Mouse (Mus musculus) myocyte (in vitro differentiated cells): Measurements from ENCODE around the gene Onecut1. TPM values are rescaled to one million over a fixed set of nuclear protein-coding genes. Genes with fewer than 3 reads are reported as not detected.

Experiments
- H3K27me3 ChIP-seq: one replicate; pipeline ENCODE4 v1.6.1; 2011; ENCODE audit not compliant: control insufficient read depth, insufficient read depth, insufficient read length
- H3K36me3 ChIP-seq: one replicate; pipeline ENCODE4 v1.6.1; 2011; ENCODE audit not compliant: control insufficient read depth, insufficient read depth
- H3K4me2 ChIP-seq: one replicate; pipeline ENCODE4 v1.6.1; 2011; ENCODE audit warnings: low read depth, control low read depth
- H3K4me3 ChIP-seq: one replicate; pipeline ENCODE4 v1.5.1; 2011; ENCODE audit warnings: mild to moderate bottlenecking, control low read depth, moderate library complexity
- H3K79me2 ChIP-seq: one replicate; pipeline ENCODE4 v1.6.1; 2011; ENCODE audit not compliant: control insufficient read depth, insufficient read depth
- H3ac ChIP-seq: one replicate; pipeline ENCODE4 v1.6.1; 2011; ENCODE audit not compliant: control insufficient read depth, insufficient read length
- CEBPB ChIP-seq: IDR thresholded peaks from 2 replicates; pipeline ENCODE4 v1.6.1; 2011; ENCODE audit warnings: mild to moderate bottlenecking, moderate library complexity; ENCODE audit not compliant: poor library complexity, insufficient read depth, severe bottlenecking
- E2F4 ChIP-seq: IDR thresholded peaks from one replicate; pipeline ENCODE4 v1.6.1; 2011; ENCODE audit warnings: mild to moderate bottlenecking, control low read depth, moderate library complexity; ENCODE audit not compliant: insufficient read depth
- MAX ChIP-seq: IDR thresholded peaks from one replicate; pipeline ENCODE4 v1.6.1; 2011; ENCODE audit warnings: low read depth, mild to moderate bottlenecking, control low read depth
- MYOD1 ChIP-seq, 3 experiments: IDR thresholded peaks; one replicate each; pipeline ENCODE4 v1.6.1; 2011; ENCODE audit warnings: control low read depth in 2 of 3, low read depth in 2 of 3, mild to moderate bottlenecking in 2 of 3, moderate library complexity in 1 of 3; ENCODE audit not compliant: insufficient read length in 2 of 3, control insufficient read depth in 1 of 3
- MYOG ChIP-seq, 3 experiments: IDR thresholded peaks; one replicate each; pipeline ENCODE4 v1.6.1; 2011; ENCODE audit warnings: control low read depth in 2 of 3, low read depth in 2 of 3, mild to moderate bottlenecking in 2 of 3; ENCODE audit not compliant: insufficient read length in 2 of 3, control insufficient read depth in 1 of 3, insufficient read depth in 1 of 3
- POLR2A ChIP-seq: IDR thresholded peaks from one replicate; pipeline ENCODE4 v1.6.1; 2011; ENCODE audit warnings: low read depth, mild to moderate bottlenecking, control low read depth, moderate library complexity; ENCODE audit not compliant: insufficient read length
- POLR2AphosphoS2 ChIP-seq: IDR thresholded peaks from one replicate; pipeline ENCODE4 v1.6.1; 2011; ENCODE audit warnings: low read depth, control low read depth; ENCODE audit not compliant: insufficient read length
- REST ChIP-seq: IDR thresholded peaks from one replicate; pipeline ENCODE4 v1.6.1; 2011; ENCODE audit warnings: mild to moderate bottlenecking, control low read depth, moderate library complexity; ENCODE audit not compliant: insufficient read depth, insufficient read length
- SRF ChIP-seq: IDR thresholded peaks from one replicate; pipeline ENCODE4 v1.6.1; 2011; ENCODE audit warnings: low read depth; ENCODE audit not compliant: control insufficient read depth, insufficient read length
- TCF12 ChIP-seq: IDR thresholded peaks from one replicate; pipeline ENCODE4 v1.6.1; 2011; ENCODE audit warnings: mild to moderate bottlenecking, control low read depth; ENCODE audit not compliant: poor library complexity, insufficient read depth, severe bottlenecking
- TCF3 ChIP-seq: IDR thresholded peaks from one replicate; pipeline ENCODE4 v1.6.1; 2011; ENCODE audit warnings: low read depth, control low read depth; ENCODE audit not compliant: insufficient read length
- USF1 ChIP-seq: IDR thresholded peaks from one replicate; pipeline ENCODE4 v1.6.1; 2011; ENCODE audit warnings: low read depth, mild to moderate bottlenecking, control low read depth, moderate library complexity
- polyA plus RNA-seq: library from polyadenylated mRNA; unstranded; fragments of >200 nt; fragmentation: generic; extraction: Trizol; gene quantifications from one replicate; pipeline ENCODE4 v1.2.1, GENCODE M21; 2012; ENCODE audit warnings: missing spikeins

Gene Onecut1
- polyA plus RNA-seq, 1 experiment: not detected

GRCm38 (mm10) chr9:74853191-74854072 is 8.3 kb upstream of the Onecut1 start:
- H3K27me3 ChIP-seq: peaks cover 72% of the 10 kb centered on the region
- H3K36me3 ChIP-seq: no peaks in the 10 kb centered on the region
- H3K4me2 ChIP-seq: no peak overlapping the region
- no peaks in the 10 kb centered on the region for H3K79me2 ChIP-seq
- TF ChIP-seq REST: no peak
- no peak for TF ChIP-seq MYOG (IDR thresholded peaks at IDR 0.05; ENCODE audit: control insufficient read depth in 1 of 3, insufficient read depth in 1 of 3, insufficient read length in 2 of 3, low read depth in 2 of 3)
- no peak for TF ChIP-seq POLR2A
- no peak for TF ChIP-seq USF1
- TF ChIP-seq POLR2AphosphoS2: no peak
- TF ChIP-seq E2F4: no peak
- no peak for TF ChIP-seq TCF3
- no peak for TF ChIP-seq CEBPB
- TF ChIP-seq MYOD1 (IDR thresholded peaks at IDR 0.05; ENCODE audit: control insufficient read depth in 1 of 3, insufficient read length in 2 of 3, low read depth in 2 of 3): no peak
- no peak for TF ChIP-seq SRF
- TF ChIP-seq MAX: no peak
- no peak for TF ChIP-seq TCF12
- H3ac ChIP-seq: no peak overlapping the region
- H3K4me3 ChIP-seq: no peak overlapping the region

- peaks cover 66% of the 10 kb centered on the region for H3K27me3 ChIP-seq
- TF ChIP-seq TCF3: no peak
- no peak for TF ChIP-seq SRF
- no peak for TF ChIP-seq CEBPB
- TF ChIP-seq POLR2A: no peak
- no peak for TF ChIP-seq TCF12
- TF ChIP-seq MYOG (IDR thresholded peaks at IDR 0.05; ENCODE audit: control insufficient read depth in 1 of 3, insufficient read depth in 1 of 3, insufficient read length in 2 of 3, low read depth in 2 of 3): no peak
- TF ChIP-seq POLR2AphosphoS2: no peak
- TF ChIP-seq USF1: no peak
- TF ChIP-seq MYOD1 (IDR thresholded peaks at IDR 0.05; ENCODE audit: control insufficient read depth in 1 of 3, insufficient read length in 2 of 3, low read depth in 2 of 3): no peak
- TF ChIP-seq E2F4: no peak
- no peaks in the 10 kb centered on the region for H3K36me3 ChIP-seq
- H3K4me3 ChIP-seq: no peak overlapping the region
- no peak overlapping the region for H3ac ChIP-seq
- H3K4me2 ChIP-seq: no peak overlapping the region
- H3K79me2 ChIP-seq: no peaks in the 10 kb centered on the region
Measured at GRCm38 (mm10) chr9:74854073-74854591, 7.6 kb upstream of the Onecut1 start.

GRCm38 (mm10) chr9:74855446-74855845 is 6.3 kb upstream of the Onecut1 start:
- H3K4me3 ChIP-seq: no peak overlapping the region
- TF ChIP-seq POLR2AphosphoS2: no peak
- TF ChIP-seq POLR2A: no peak
- no peak for TF ChIP-seq MYOD1 (IDR thresholded peaks at IDR 0.05; ENCODE audit: control insufficient read depth in 1 of 3, insufficient read length in 2 of 3, low read depth in 2 of 3)
- no peak for TF ChIP-seq MYOG (IDR thresholded peaks at IDR 0.05; ENCODE audit: control insufficient read depth in 1 of 3, insufficient read depth in 1 of 3, insufficient read length in 2 of 3, low read depth in 2 of 3)
- TF ChIP-seq REST: no peak
- TF ChIP-seq MAX: no peak
- TF ChIP-seq USF1: no peak
- TF ChIP-seq E2F4: no peak
- TF ChIP-seq CEBPB: no peak
- TF ChIP-seq TCF12: no peak
- no peak for TF ChIP-seq TCF3
- peaks cover 64% of the 10 kb centered on the region for H3K27me3 ChIP-seq
- H3K36me3 ChIP-seq: no peaks in the 10 kb centered on the region
- no peaks in the 10 kb centered on the region for H3K79me2 ChIP-seq
- no peak overlapping the region for H3ac ChIP-seq
- H3K4me2 ChIP-seq: no peak overlapping the region

GRCm38 (mm10) chr9:74856578-74857507 is 4.9 kb upstream of the Onecut1 start:
- Histone ChIP-seq H3K4me3 (no peak overlapping the region), H3K27me3 (peaks cover 65% of the 10 kb centered on the region)
- TF ChIP-seq MYOG (IDR thresholded peaks at IDR 0.05; ENCODE audit: control insufficient read depth in 1 of 3, insufficient read depth in 1 of 3, insufficient read length in 2 of 3, low read depth in 2 of 3) (no peak), USF1 (no peak), E2F4 (no peak), MYOD1 (IDR thresholded peaks at IDR 0.05; ENCODE audit: control insufficient read depth in 1 of 3, insufficient read length in 2 of 3, low read depth in 2 of 3) (no peak), POLR2AphosphoS2 (no peak), POLR2A (no peak)

GRCm38 (mm10) chr9:74857508-74857840 is 4.2 kb upstream of the Onecut1 start:
- Histone ChIP-seq H3K27me3 (peaks cover 65% of the 10 kb centered on the region), H3K79me2 (no peaks in the 10 kb centered on the region), H3ac (no peak overlapping the region), H3K4me3 (no peak overlapping the region), H3K36me3 (no peaks in the 10 kb centered on the region), H3K4me2 (no peak overlapping the region)
- no peak for TF ChIP-seq SRF
- no peak for TF ChIP-seq USF1
- TF ChIP-seq MAX: no peak
- TF ChIP-seq TCF3: no peak
- TF ChIP-seq E2F4: no peak
- no peak for TF ChIP-seq TCF12
- TF ChIP-seq POLR2A: no peak
- no peak for TF ChIP-seq CEBPB
- no peak for TF ChIP-seq MYOD1 (IDR thresholded peaks at IDR 0.05; ENCODE audit: control insufficient read depth in 1 of 3, insufficient read length in 2 of 3, low read depth in 2 of 3)
- TF ChIP-seq POLR2AphosphoS2: no peak
- TF ChIP-seq MYOG (IDR thresholded peaks at IDR 0.05; ENCODE audit: control insufficient read depth in 1 of 3, insufficient read depth in 1 of 3, insufficient read length in 2 of 3, low read depth in 2 of 3): no peak
- TF ChIP-seq REST: no peak

More at GRCm38 (mm10) chr9:74856578-74857507, 4.9 kb upstream of the Onecut1 start:
- Histone ChIP-seq H3K79me2 (no peaks in the 10 kb centered on the region), H3K36me3 (no peaks in the 10 kb centered on the region), H3K4me2 (no peak overlapping the region), H3ac (no peak overlapping the region)
